Mouse (Mus musculus): ENCODE measurements around the gene Gna15.

Gene Gna15

GRCm38 (mm10) chr10:81467670-81468235 is 56.3 kb downstream of the Gna15 start:
- no peak for DNase-seq (ENCODE audit: extremely low spot score)

- DNase-seq (ENCODE audit: extremely low spot score) = no peak
Observed at GRCm38 (mm10) chr10:81466881-81467280, 57.1 kb downstream of the Gna15 start.

GRCm38 (mm10) chr10:81466066-81466465 is 58.0 kb downstream of the Gna15 start:
- DNase-seq (ENCODE audit: extremely low spot score) = no peak

GRCm38 (mm10) chr10:81465265-81465645 is 58.8 kb downstream of the Gna15 start:
- DNase-seq (ENCODE audit: extremely low spot score) = no peak

- peak; percentile 88 for DNase-seq (ENCODE audit: extremely low spot score)
Observed at GRCm38 (mm10) chr10:81464405-81465264, 59.4 kb downstream of the Gna15 start.

- DNase-seq (ENCODE audit: extremely low spot score) = no peak
Observed at GRCm38 (mm10) chr10:81463531-81463930, 60.5 kb downstream of the Gna15 start.

GRCm38 (mm10) chr10:81462917-81463316 is 61.1 kb downstream of the Gna15 start:
- no peak for DNase-seq (ENCODE audit: extremely low spot score)

- no peak for DNase-seq (ENCODE audit: extremely low spot score)
Observed at GRCm38 (mm10) chr10:81462415-81462804, 61.6 kb downstream of the Gna15 start.

GRCm38 (mm10) chr10:81461673-81462414 is 62.2 kb downstream of the Gna15 start:
- no peak for DNase-seq (ENCODE audit: extremely low spot score)

- DNase-seq (ENCODE audit: extremely low spot score) = no peak
Observed at GRCm38 (mm10) chr10:81460951-81461350, 63.1 kb downstream of the Gna15 start.

- no peak for DNase-seq (ENCODE audit: extremely low spot score)
Observed at GRCm38 (mm10) chr10:81460471-81460870, 63.6 kb downstream of the Gna15 start.

GRCm38 (mm10) chr10:81459399-81459798 is 64.6 kb downstream of the Gna15 start:
- no peak for DNase-seq (ENCODE audit: extremely low spot score)

GRCm38 (mm10) chr10:81458267-81458666 is 65.8 kb downstream of the Gna15 start:
- DNase-seq (ENCODE audit: extremely low spot score) = no peak

GRCm38 (mm10) chr10:81457624-81458023 is 66.4 kb downstream of the Gna15 start:
- no peak for DNase-seq (ENCODE audit: extremely low spot score)

- no peak for DNase-seq (ENCODE audit: extremely low spot score)
Observed at GRCm38 (mm10) chr10:81456983-81457563, 67.0 kb downstream of the Gna15 start.

GRCm38 (mm10) chr10:81455181-81455895 is 68.7 kb downstream of the Gna15 start, which contains the start of gene Nfic:
Gene Nfic (minus strand): TSS chr10:81455635.
- no peak for DNase-seq (ENCODE audit: extremely low spot score)

- no peak for DNase-seq (ENCODE audit: extremely low spot score)
Observed at GRCm38 (mm10) chr10:81454106-81454505, 69.9 kb downstream of the Gna15 start.

GRCm38 (mm10) chr10:81452947-81453288 is 71.1 kb downstream of the Gna15 start:
- DNase-seq (ENCODE audit: extremely low spot score) = no peak
